Mouse (Mus musculus): ENCODE results near the gene Oxct2b. TPM values are rescaled to one million over a fixed set of nuclear protein-coding genes. Genes with fewer than 3 reads are reported as not detected.

Oxct2b gene
- 0.45 TPM in 1 of 2 replicates, not detected in the other for polyA plus RNA-seq (2015; fragmentation: Nextera tagmentation; extraction: Ambion mirVana)

GRCm38 (mm10) chr4:123116011-123116410 is at the start of gene Oxct2b:
Gene Oxct2b (plus strand): TSS chr4:123116266.
- 8% methylated on average over 22 of the region's 22 CpGs for WGBS
- Histone ChIP-seq H3K27ac (replicated peaks) (no peak within 1 kb of the TSS), H3K36me3 (no peaks in the 10 kb centered on the region), H3K4me1 (replicated peaks) (peaks cover 5% of the 10 kb centered on the region; the same call in 1 of the 2 replicates), H3K27me3 (peaks cover 22% of the 10 kb centered on the region), H3K4me2 (peak within 1 kb of the TSS; percentile 56), H3K9ac (peak within 1 kb of the TSS; percentile 47; the same call in 1 of the 2 replicates), H3K4me3 (peak within 1 kb of the TSS; percentile 37), H3K9me3 (no peaks in the 10 kb centered on the region)
- ATAC-seq (ENCODE audit: low read depth): peak; percentile 59; the same call in 1 of the 2 replicates

GRCm38 (mm10) chr4:123068646-123069045 is 47.4 kb upstream of the Oxct2b start:
- H3K9me3 ChIP-seq: no peaks in the 10 kb centered on the region
- WGBS: 86% methylated on average over 6 of the region's 6 CpGs

DNA sequence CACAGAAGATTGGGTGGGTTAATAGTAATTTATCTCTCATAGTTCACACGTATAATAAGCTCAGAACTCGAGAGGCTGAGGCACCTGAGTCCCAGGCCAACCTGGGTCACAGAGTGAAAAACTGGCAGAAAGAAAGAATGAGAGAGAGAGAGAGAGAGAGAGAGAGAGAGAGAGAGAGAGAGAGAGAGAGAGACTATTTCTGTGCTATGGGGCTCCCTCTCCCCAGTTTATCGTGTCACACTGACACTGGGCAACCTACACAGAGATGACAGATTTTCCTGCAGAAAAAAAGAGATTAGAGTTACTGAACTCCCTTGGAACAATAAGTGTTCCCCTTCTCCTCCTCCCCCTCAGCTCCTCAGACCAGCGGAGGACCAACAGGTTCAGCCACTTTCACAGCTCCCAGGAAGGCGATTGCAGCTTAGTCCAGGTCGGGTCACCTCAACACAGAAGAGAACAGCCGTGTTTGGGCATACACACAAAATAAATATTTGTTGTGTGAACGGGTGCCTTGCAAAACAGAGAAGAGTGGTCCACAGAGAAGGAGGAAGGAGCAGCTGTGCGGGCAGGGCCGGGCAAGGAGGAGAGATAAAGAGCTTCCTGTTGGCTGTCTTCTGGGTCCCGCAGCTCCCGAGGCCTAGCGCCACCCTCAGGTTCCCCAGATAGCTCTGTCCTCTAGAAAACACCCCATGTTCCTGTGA is 44.6 kb upstream of the Oxct2b start:
- Histone ChIP-seq H3K4me2 (peak overlapping the region; percentile 27; the same call in 1 of the 2 replicates), H3K4me3 (no peak overlapping the region), H3K9ac (0 out of 2 replicates have a peak overlapping the region, but pooled peaks have one; percentile 8), H3K36me3 (no peaks in the 10 kb centered on the region), H3K4me1 (replicated peaks) (0 out of 2 replicates have a peak, but pooled peaks cover 5% of the 10 kb centered on the region), H3K9me3 (no peaks in the 10 kb centered on the region), H3K27me3 (no peaks in the 10 kb centered on the region), H3K27ac (replicated peaks) (no peak overlapping the region)
- peak; percentile 53; the same call in 1 of the 2 replicates for ATAC-seq (ENCODE audit: low read depth)
- 15% methylated on average over 13 of the region's 13 CpGs for WGBS

More at GRCm38 (mm10) chr4:123068646-123069045, 47.4 kb upstream of the Oxct2b start:
- 0 out of 2 replicates have a peak, but pooled peaks cover 5% of the 10 kb centered on the region for H3K4me1 ChIP-seq (replicated peaks)
- no peaks in the 10 kb centered on the region for H3K36me3 ChIP-seq
- H3K27me3 ChIP-seq: no peaks in the 10 kb centered on the region
- H3K4me3 ChIP-seq: no peak overlapping the region
- H3K4me2 ChIP-seq: no peak overlapping the region
- no peak overlapping the region for H3K9ac ChIP-seq
- no peak overlapping the region for H3K27ac ChIP-seq (replicated peaks)
- ATAC-seq (ENCODE audit: low read depth): no peak

DNA sequence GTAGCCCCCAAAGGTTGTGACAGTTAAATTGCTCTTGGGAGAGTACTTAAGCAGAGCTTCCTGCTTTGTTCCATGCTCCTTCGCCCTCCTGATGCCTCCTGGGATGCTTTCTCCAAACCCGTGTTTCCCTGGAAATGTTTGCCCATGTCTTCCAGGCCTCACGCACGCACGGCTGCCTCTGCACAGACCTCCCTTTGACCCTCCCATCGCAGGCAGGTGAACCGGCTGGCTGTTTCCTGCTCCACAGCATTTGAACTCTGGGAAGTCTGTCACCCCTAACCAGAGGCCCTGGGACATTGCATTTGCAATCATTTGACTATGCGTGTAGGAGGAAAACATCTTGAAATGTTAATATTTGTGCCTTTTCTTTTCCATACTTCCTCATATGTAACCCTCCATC is 39.1 kb upstream of the Oxct2b start:
- H3K36me3 ChIP-seq: no peaks in the 10 kb centered on the region

DNA sequence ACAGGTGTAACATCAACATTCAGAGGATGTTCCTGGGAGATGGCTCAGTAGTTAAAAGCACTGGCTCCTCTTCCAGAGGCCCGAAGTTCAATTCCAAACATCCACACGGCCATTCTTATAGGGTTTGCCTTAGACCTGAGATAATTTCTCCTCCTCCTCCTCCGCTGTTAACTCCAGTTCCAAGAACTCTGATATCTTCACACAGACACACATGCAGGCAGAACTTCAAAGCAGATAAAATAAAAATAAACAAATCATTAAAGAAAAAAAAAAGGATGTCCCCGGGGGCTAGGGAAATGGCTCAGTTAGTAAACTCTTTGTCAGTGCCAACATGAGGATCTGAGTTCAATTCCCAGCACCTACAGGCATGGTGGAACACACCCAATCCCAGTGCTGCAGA is 37.8 kb upstream of the Oxct2b start:
- H3K9me3 ChIP-seq: no peaks in the 10 kb centered on the region
- no peak for ATAC-seq (ENCODE audit: low read depth)
- 81% methylated on average over 4 of the region's 4 CpGs for WGBS

More for the DNA sequence above, 39.1 kb upstream of the Oxct2b start:
- no peaks in the 10 kb centered on the region for H3K9me3 ChIP-seq
- H3K4me1 ChIP-seq (replicated peaks): 0 out of 2 replicates have a peak, but pooled peaks cover 3% of the 10 kb centered on the region
- 66% methylated on average over 8 of the region's 8 CpGs for WGBS
- H3K4me2 ChIP-seq: no peak overlapping the region
- ATAC-seq (ENCODE audit: low read depth): no peak
- no peak overlapping the region for H3K9ac ChIP-seq
- no peak overlapping the region for H3K4me3 ChIP-seq
- no peak overlapping the region for H3K27ac ChIP-seq (replicated peaks)
- no peaks in the 10 kb centered on the region for H3K27me3 ChIP-seq

DNA sequence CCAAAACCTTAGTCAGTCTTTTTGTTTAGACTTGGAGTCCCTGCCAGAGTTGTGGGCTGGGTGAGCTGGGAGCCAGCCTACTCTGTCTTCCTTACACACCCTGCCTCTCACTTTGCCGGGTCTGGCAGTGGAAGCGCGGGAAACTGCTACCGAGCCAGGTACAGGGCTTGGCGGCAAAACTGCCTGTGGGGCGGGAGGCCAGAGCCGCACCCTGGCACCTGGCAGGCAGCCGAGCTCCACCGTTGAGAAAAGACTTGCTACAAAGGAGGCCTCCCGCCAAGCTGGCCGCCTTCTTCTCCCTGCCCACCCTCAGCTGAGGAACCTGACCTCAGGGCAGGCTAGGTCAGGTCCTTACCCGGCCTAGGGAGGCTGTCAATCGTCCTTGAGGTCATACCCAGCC is 35.3 kb upstream of the Oxct2b start:
- Histone ChIP-seq H3K4me3 (no peak overlapping the region), H3K4me1 (replicated peaks) (0 out of 2 replicates have a peak, but pooled peaks cover 3% of the 10 kb centered on the region), H3K9me3 (no peaks in the 10 kb centered on the region), H3K27me3 (no peaks in the 10 kb centered on the region; the same call in 1 of the 2 replicates), H3K36me3 (no peaks in the 10 kb centered on the region), H3K27ac (replicated peaks) (no peak overlapping the region), H3K4me2 (no peak overlapping the region), H3K9ac (no peak overlapping the region)
- no peak for ATAC-seq (ENCODE audit: low read depth)
- 38% methylated on average over 13 of the region's 13 CpGs for WGBS

More for the DNA sequence above, 37.8 kb upstream of the Oxct2b start:
- no peak overlapping the region for H3K9ac ChIP-seq
- no peak overlapping the region for H3K4me2 ChIP-seq
- 0 out of 2 replicates have a peak, but pooled peaks cover 3% of the 10 kb centered on the region for H3K4me1 ChIP-seq (replicated peaks)
- H3K36me3 ChIP-seq: no peaks in the 10 kb centered on the region
- H3K27ac ChIP-seq (replicated peaks): no peak overlapping the region
- H3K27me3 ChIP-seq: no peaks in the 10 kb centered on the region; the same call in 1 of the 2 replicates
- no peak overlapping the region for H3K4me3 ChIP-seq

- WGBS: 73% methylated on average over 20 of the region's 20 CpGs
- H3K4me1 ChIP-seq (replicated peaks): no peaks in the 10 kb centered on the region
- no peak overlapping the region for H3K4me3 ChIP-seq
- H3K36me3 ChIP-seq: no peaks in the 10 kb centered on the region
- no peak overlapping the region for H3K4me2 ChIP-seq
- ATAC-seq (ENCODE audit: low read depth): peak; percentile 77; the same call in 1 of the 2 replicates
- no peak overlapping the region for H3K27ac ChIP-seq (replicated peaks)
- H3K27me3 ChIP-seq: no peaks in the 10 kb centered on the region; the same call in 1 of the 2 replicates
- no peak overlapping the region for H3K9ac ChIP-seq
- no peaks in the 10 kb centered on the region for H3K9me3 ChIP-seq
Observed at GRCm38 (mm10) chr4:123082283-123083163, 33.5 kb upstream of the Oxct2b start.

GRCm38 (mm10) chr4:123083323-123083902 is 32.7 kb upstream of the Oxct2b start:
- no peaks in the 10 kb centered on the region for H3K36me3 ChIP-seq
- no peak overlapping the region for H3K4me3 ChIP-seq
- no peaks in the 10 kb centered on the region for H3K4me1 ChIP-seq (replicated peaks)
- H3K9ac ChIP-seq: no peak overlapping the region
- no peak for ATAC-seq (ENCODE audit: low read depth)
- H3K27ac ChIP-seq (replicated peaks): no peak overlapping the region
- whole genome bisulfite sequencing: 72% methylated on average over 13 of the region's 13 CpGs
- no peaks in the 10 kb centered on the region for H3K9me3 ChIP-seq
- no peaks in the 10 kb centered on the region; the same call in 1 of the 2 replicates for H3K27me3 ChIP-seq
- H3K4me2 ChIP-seq: no peak overlapping the region

GRCm38 (mm10) chr4:123085290-123085689 is 30.8 kb upstream of the Oxct2b start:
- no peak overlapping the region for H3K4me2 ChIP-seq
- H3K27me3 ChIP-seq: no peaks in the 10 kb centered on the region; the same call in 1 of the 2 replicates
- no peaks in the 10 kb centered on the region for H3K9me3 ChIP-seq
- no peaks in the 10 kb centered on the region for H3K36me3 ChIP-seq
- H3K4me3 ChIP-seq: no peak overlapping the region
- ATAC-seq (ENCODE audit: low read depth): no peak
- no peak overlapping the region for H3K9ac ChIP-seq
- no peaks in the 10 kb centered on the region for H3K4me1 ChIP-seq (replicated peaks)
- no peak overlapping the region for H3K27ac ChIP-seq (replicated peaks)
- 85% methylated on average over 2 of the region's 2 CpGs for WGBS

DNA sequence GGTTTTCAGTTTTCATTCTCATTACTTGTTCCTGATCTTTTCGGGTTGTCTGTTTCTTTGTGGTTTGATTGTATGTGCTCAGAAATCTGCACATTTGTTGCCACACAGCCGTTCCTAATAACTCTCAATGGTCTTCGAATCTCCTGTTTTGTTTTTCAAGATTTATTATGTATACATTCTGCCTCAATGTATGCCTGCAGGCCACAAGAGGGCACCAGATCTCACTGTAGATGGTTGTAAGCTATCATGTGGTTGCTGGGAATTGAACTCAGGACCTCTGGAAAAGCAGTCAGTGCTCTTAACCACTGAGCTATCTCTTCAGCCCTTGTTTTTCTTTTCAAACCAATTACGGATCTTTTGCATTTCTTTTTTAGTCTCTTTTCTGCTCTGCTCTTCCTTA is 29.7 kb upstream of the Oxct2b start:
- H3K9ac ChIP-seq: no peak overlapping the region
- no peaks in the 10 kb centered on the region for H3K36me3 ChIP-seq
- 87% methylated on average over 4 of the region's 4 CpGs for WGBS
- H3K27ac ChIP-seq (replicated peaks): no peak overlapping the region
- H3K4me2 ChIP-seq: no peak overlapping the region
- no peaks in the 10 kb centered on the region for H3K9me3 ChIP-seq
- H3K4me1 ChIP-seq (replicated peaks): no peaks in the 10 kb centered on the region
- H3K27me3 ChIP-seq: no peaks in the 10 kb centered on the region; the same call in 1 of the 2 replicates
- no peak for ATAC-seq (ENCODE audit: low read depth)
- H3K4me3 ChIP-seq: no peak overlapping the region

- Histone ChIP-seq H3K27me3 (no peaks in the 10 kb centered on the region; the same call in 1 of the 2 replicates), H3K27ac (replicated peaks) (no peak overlapping the region), H3K4me3 (no peak overlapping the region), H3K36me3 (no peaks in the 10 kb centered on the region), H3K9me3 (no peaks in the 10 kb centered on the region), H3K9ac (no peak overlapping the region), H3K4me1 (replicated peaks) (no peaks in the 10 kb centered on the region), H3K4me2 (no peak overlapping the region)
- ATAC-seq (ENCODE audit: low read depth): no peak
- WGBS: 76% methylated on average over 5 of the region's 5 CpGs
Observed at GRCm38 (mm10) chr4:123092621-123093020, 23.4 kb upstream of the Oxct2b start.
